22 mouse cellular contexts compared by ENCODE assay signal in genomic region chr16:32736022-32736421, GRCm38 (mm10). TPM values are rescaled to one million over a fixed set of nuclear protein-coding genes. Genes with fewer than 3 reads are reported as not detected.
DNase-seq lines count a peak whose midpoint lies in the region; ATAC-seq and TF ChIP-seq lines count a peak whose summit lies in the region.
"Had no signal": no experiment of that assay in that cellular context is flagged by ENCODE, and none has a peak within 500 bp of the region (broad histone marks: within the 10 kb centered on the region; RNA-seq: fewer than 3 reads in every experiment).

No protein-coding gene starts in this region.

- no peak for DNase-seq in hindbrain, embryonic 10.5 days (ENCODE audit: low spot score)
- DNase-seq in hindbrain, postnatal 0 days (ENCODE audit: low spot score): no peak
- DNase-seq in lung, postnatal 10 days: peak; percentile 52
- no peak for DNase-seq in right cerebral cortex, postnatal 4 days
- DNase-seq in urinary bladder, postnatal 25 days (ENCODE audit: low spot score): no peak
- no peak for DNase-seq in adrenal gland, postnatal 25 days
- DNase-seq: adrenal gland, postnatal 14 days; cerebellum, adult 11 months; cerebellum, postnatal 25 days; embryo, embryonic 11 days; liver, embryonic 13.5 days; spleen, adult 18-20 months; thymus, postnatal 25 days had no signal

- H3K36me3 ChIP-seq in hindbrain, embryonic 10.5 days: no peaks in the 10 kb centered on the region
- no peaks in the 10 kb centered on the region for H3K36me3 ChIP-seq in hindbrain, postnatal 0 days (ENCODE audit: insufficient read depth, low read length)
- H3K36me3 ChIP-seq in intestine, postnatal 0 days (ENCODE audit: control insufficient read depth, insufficient read depth): no peaks in the 10 kb centered on the region
- no peaks in the 10 kb centered on the region for H3K36me3 ChIP-seq in stomach, embryonic 15.5 days
- H3K36me3 ChIP-seq: limb, embryonic 12.5 days; liver, embryonic 13.5 days had no signal

- TF ChIP-seq CTCF in hindbrain, postnatal 0 days (IDR thresholded peaks at IDR 0.05; ENCODE audit: low read depth): no peak
- TF ChIP-seq CTCF in intestine, postnatal 0 days (IDR thresholded peaks at IDR 0.05; ENCODE audit: low read depth): no peak

- no peak overlapping the region for H3K9ac ChIP-seq in hindbrain, postnatal 0 days (replicated peaks; ENCODE audit: low read length)
- no peak overlapping the region for H3K9ac ChIP-seq in intestine, postnatal 0 days (ENCODE audit: low read depth, low read length)
- no peak overlapping the region for H3K9ac ChIP-seq in stomach, embryonic 15.5 days
- H3K9ac ChIP-seq: limb, embryonic 12.5 days; liver, embryonic 13.5 days had no signal

- 58% methylated on average over 3 of the region's 3 CpGs for WGBS in hindbrain, embryonic 10.5 days
- WGBS in hindbrain, postnatal 0 days: 68% methylated on average over 3 of the region's 3 CpGs
- 24% methylated on average over 3 of the region's 3 CpGs for WGBS in intestine, postnatal 0 days
- 40% methylated on average over 3 of the region's 3 CpGs for WGBS in stomach, embryonic 15.5 days

- H3K27me3 ChIP-seq in hindbrain, embryonic 10.5 days (ENCODE audit: insufficient read depth, poor library complexity, severe bottlenecking): 0 out of 2 replicates have a peak, but pooled peaks cover 5% of the 10 kb centered on the region
- no peaks in the 10 kb centered on the region for H3K27me3 ChIP-seq in hindbrain, postnatal 0 days (ENCODE audit: insufficient read depth, low read length)
- H3K27me3 ChIP-seq in intestine, postnatal 0 days (replicated peaks; ENCODE audit: control insufficient read depth, insufficient read depth, low read length): no peaks in the 10 kb centered on the region
- no peaks in the 10 kb centered on the region for H3K27me3 ChIP-seq in stomach, embryonic 15.5 days (replicated peaks)
- H3K27me3 ChIP-seq: limb, embryonic 12.5 days; Patski had no signal

- H3K4me1 ChIP-seq in hindbrain, embryonic 10.5 days (replicated peaks): peaks cover 32% of the 10 kb centered on the region
- no peaks in the 10 kb centered on the region for H3K4me1 ChIP-seq in hindbrain, postnatal 0 days (ENCODE audit: insufficient read depth, low read length)
- peaks cover 4% of the 10 kb centered on the region; the same call in 1 of the 2 replicates for H3K4me1 ChIP-seq in intestine, postnatal 0 days (replicated peaks; ENCODE audit: control insufficient read depth, insufficient read depth, low read length)
- 0 out of 2 replicates have a peak, but pooled peaks cover 4% of the 10 kb centered on the region for H3K4me1 ChIP-seq in stomach, embryonic 15.5 days
- H3K4me1 ChIP-seq: limb, embryonic 12.5 days; liver, embryonic 13.5 days had no signal

- peak overlapping the region; percentile 53; the same call in 1 of the 2 replicates for H3K27ac ChIP-seq in hindbrain, embryonic 10.5 days
- no peak overlapping the region for H3K27ac ChIP-seq in hindbrain, postnatal 0 days
- H3K27ac ChIP-seq in intestine, postnatal 0 days (ENCODE audit: low read depth, low read length): no peak overlapping the region
- H3K27ac ChIP-seq in stomach, embryonic 15.5 days: peak overlapping the region; percentile 72
- H3K27ac ChIP-seq: limb, embryonic 12.5 days; liver, embryonic 13.5 days had no signal

- H3K4me2 ChIP-seq in hindbrain, postnatal 0 days (ENCODE audit: low read depth, low read length): no peak overlapping the region
- 0 out of 2 replicates have a peak overlapping the region, but pooled peaks have one; percentile 24 for H3K4me2 ChIP-seq in intestine, postnatal 0 days (replicated peaks; ENCODE audit: low read depth)
- 0 out of 2 replicates have a peak overlapping the region, but pooled peaks have one; percentile 16 for H3K4me2 ChIP-seq in stomach, embryonic 15.5 days
- H3K4me2 ChIP-seq: limb, embryonic 12.5 days; liver, embryonic 13.5 days had no signal

- no peak overlapping the region for H3K4me3 ChIP-seq in hindbrain, embryonic 10.5 days
- no peak overlapping the region for H3K4me3 ChIP-seq in hindbrain, postnatal 0 days (ENCODE audit: low read length)
- H3K4me3 ChIP-seq in intestine, postnatal 0 days (ENCODE audit: low read depth, low read length): no peak overlapping the region
- H3K4me3 ChIP-seq in stomach, embryonic 15.5 days (replicated peaks): 0 out of 2 replicates have a peak overlapping the region, but pooled peaks have one; percentile 5
- H3K4me3 ChIP-seq: limb, embryonic 12.5 days; liver, embryonic 13.5 days had no signal

- no peak for ATAC-seq in hindbrain, postnatal 0 days
- peak; percentile 16 for ATAC-seq in intestine, postnatal 0 days
- peak; percentile 61 for ATAC-seq in stomach, embryonic 15.5 days (ENCODE audit: insufficient read depth, low FRiP score, low read depth)
- ATAC-seq: CD4-positive, CD25-positive, alpha-beta regulatory T cell, adult 4 months; Patski had no signal

- H3K9me3 ChIP-seq in hindbrain, embryonic 10.5 days: 0 out of 2 replicates have a peak, but pooled peaks cover 2% of the 10 kb centered on the region
- H3K9me3 ChIP-seq in hindbrain, postnatal 0 days (ENCODE audit: low read length): 0 out of 2 replicates have a peak, but pooled peaks cover 3% of the 10 kb centered on the region
- no peaks in the 10 kb centered on the region for H3K9me3 ChIP-seq in intestine, postnatal 0 days (ENCODE audit: control insufficient read depth)
- no peaks in the 10 kb centered on the region for H3K9me3 ChIP-seq in stomach, embryonic 15.5 days
- H3K9me3 ChIP-seq: limb, embryonic 12.5 days; liver, embryonic 13.5 days had no signal

RNA-seq across cellular contexts. Expression of gene Muc4, which starts 0.3 kb away (rescaled TPM):
- polyA plus RNA-seq in hindbrain, embryonic 10.5 days (2016; fragmentation: Nextera tagmentation; extraction: Ambion mirVana): 0.56 and 0.63 TPM in 2 replicates
- not detected in 2 replicates for total RNA-seq in hindbrain, postnatal 0 days (2014; rRNA removed)
- polyA plus RNA-seq in hindbrain, postnatal 0 days (2015; fragmentation: Nextera tagmentation; extraction: Ambion mirVana): not detected in 2 replicates
- polyA plus RNA-seq in intestine, postnatal 0 days (2015; fragmentation: Nextera tagmentation; extraction: Ambion mirVana): 0.95 and 1.0 TPM in 2 replicates
- polyA plus RNA-seq in stomach, embryonic 15.5 days (2015; fragmentation: Nextera tagmentation; extraction: Ambion mirVana): 6.4 and 7.3 TPM in 2 replicates
- total RNA-seq in adrenal gland, postnatal 25 days (2021): not detected in 2 replicates
- total RNA-seq: adrenal gland, postnatal 14 days; layer of hippocampus, adult 18-20 months; layer of hippocampus, postnatal 25 days; left cerebral cortex, postnatal 10 days; megakaryocyte, adult 5-6 weeks had no signal
- polyA plus RNA-seq: CD4-positive, CD25-positive, alpha-beta regulatory T cell, adult 4 months; limb, embryonic 12.5 days; Patski had no signal

Comparison
In these comparisons a context has a peak if more than half of its experiments do, and no peak if none do; other contexts are left out.
1. H3K27ac ChIP-seq: peak in hindbrain, embryonic 10.5 days (single experiment) and stomach, embryonic 15.5 days (single experiment); none in hindbrain, postnatal 0 days (single experiment) and intestine, postnatal 0 days (single experiment).